Mouse (Mus musculus): ENCODE data around the gene Crocc.

GRCm38 (mm10) chr4:141005983-141006382 lies 54.4 kb downstream of the Crocc start:
- peak; percentile 44; the same call in 1 of the 2 replicates for TF ChIP-seq CTCF (IDR thresholded peaks at IDR 0.05; ENCODE audit: borderline replicate concordance, extremely low read depth, insufficient read depth, insufficient read length)
- TF ChIP-seq POLR2A (IDR thresholded peaks at IDR 0.05; ENCODE audit: borderline replicate concordance, extremely low read depth, insufficient read depth, insufficient read length, poor library complexity, severe bottlenecking), result no peak

Measured in brain, embryonic 14.5 days (tissue).